Mouse (Mus musculus) erythroblast, embryonic 14.5 days (primary cell): ENCODE results near the gene Arid4a.

ENCODE experiments used
- GATA1 ChIP-seq: IDR thresholded peaks from 2 replicates; pipeline ENCODE4 v1.6.1; 2012; ENCODE audit warnings: low read length, inconsistent platforms, mixed read lengths
- TAL1 ChIP-seq: IDR thresholded peaks from 3 replicates; pipeline ENCODE4 v1.6.1; 2012; ENCODE audit warnings: low read length, inconsistent platforms, mixed read lengths

DNA sequence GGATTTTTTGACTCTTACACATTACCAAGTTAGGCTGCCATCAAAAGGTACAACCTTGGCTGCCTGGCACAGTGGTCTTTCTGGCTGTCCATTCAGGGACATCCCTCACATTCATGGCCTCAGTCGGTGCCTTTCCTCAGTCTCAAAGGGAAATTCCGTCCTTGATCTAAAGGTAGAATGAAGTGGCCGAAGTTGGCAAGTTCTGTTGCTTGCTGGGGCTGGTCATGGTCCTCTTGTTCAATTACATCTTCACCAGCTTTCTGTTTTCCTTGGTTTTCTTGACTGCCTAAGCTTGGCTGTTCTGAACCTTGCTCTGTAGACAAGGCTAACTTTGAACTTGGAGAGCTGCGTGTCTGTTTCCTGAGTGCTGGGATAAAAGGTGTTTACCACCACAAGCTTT is 20.0 kb downstream of the Arid4a start:
- TF ChIP-seq TAL1 (no peak), GATA1 (no peak)
